Mouse (Mus musculus): Measurements from ENCODE around the gene Ddias.
A peak's percentile ranks its signal among the peaks of the same experiment; 100 is the strongest.

The Ddias gene

GRCm38 (mm10) chr7:92848246-92848645 is 25.8 kb downstream of the Ddias start:
- DNase-seq: no peak

GRCm38 (mm10) chr7:92842254-92842653 is 31.8 kb downstream of the Ddias start:
- DNase-seq: no peak

DNA sequence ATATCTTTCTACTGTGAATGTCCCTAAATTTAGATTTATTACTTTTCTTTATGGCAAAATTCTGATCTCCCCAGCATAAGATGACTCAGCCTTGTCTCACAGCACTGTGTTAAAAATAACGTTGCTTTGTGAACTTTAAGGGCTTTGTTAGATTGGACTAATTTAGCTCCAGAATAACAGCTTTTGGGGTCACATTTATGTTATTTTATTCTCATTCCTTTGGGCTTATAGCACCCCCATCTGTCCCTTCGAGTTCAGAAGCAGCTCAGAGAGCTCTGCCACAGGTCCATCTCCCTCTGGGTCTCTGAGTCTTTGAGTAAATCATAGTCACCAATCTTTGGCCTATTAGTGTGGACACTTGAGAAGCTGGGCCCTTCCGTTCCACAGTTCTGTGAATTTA is 36.1 kb downstream of the Ddias start:
- no peak for DNase-seq

GRCm38 (mm10) chr7:92837226-92837625 is 36.8 kb downstream of the Ddias start:
- no peak for DNase-seq

- DNase-seq: no peak
Observed at GRCm38 (mm10) chr7:92836447-92836846, 37.6 kb downstream of the Ddias start.

DNA sequence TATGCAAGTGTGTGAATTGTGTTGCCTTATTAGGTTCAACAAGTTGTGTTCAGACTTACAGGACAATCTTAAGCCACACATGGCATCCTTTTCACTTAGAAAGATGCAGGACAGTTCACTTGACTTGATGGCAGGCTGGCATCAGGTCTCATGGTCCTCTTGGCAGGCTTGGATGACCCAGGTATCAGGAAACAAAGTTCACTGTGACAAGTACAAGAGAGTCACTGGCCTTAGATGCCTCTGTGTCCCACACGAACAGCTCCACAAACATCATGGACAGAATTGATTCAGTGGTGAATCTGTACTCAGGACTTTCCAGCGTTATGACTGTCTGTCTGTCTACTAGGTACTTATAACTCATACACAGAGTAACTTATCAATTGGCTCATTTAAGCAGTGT is 39.7 kb downstream of the Ddias start:
- DNase-seq: no peak

GRCm38 (mm10) chr7:92832395-92832794 is 41.7 kb downstream of the Ddias start:
- no peak for DNase-seq

GRCm38 (mm10) chr7:92827981-92828380 is 46.1 kb downstream of the Ddias start:
- DNase-seq: peak; percentile 25

- no peak for DNase-seq
Observed at GRCm38 (mm10) chr7:92826248-92826647, 47.8 kb downstream of the Ddias start.

DNA sequence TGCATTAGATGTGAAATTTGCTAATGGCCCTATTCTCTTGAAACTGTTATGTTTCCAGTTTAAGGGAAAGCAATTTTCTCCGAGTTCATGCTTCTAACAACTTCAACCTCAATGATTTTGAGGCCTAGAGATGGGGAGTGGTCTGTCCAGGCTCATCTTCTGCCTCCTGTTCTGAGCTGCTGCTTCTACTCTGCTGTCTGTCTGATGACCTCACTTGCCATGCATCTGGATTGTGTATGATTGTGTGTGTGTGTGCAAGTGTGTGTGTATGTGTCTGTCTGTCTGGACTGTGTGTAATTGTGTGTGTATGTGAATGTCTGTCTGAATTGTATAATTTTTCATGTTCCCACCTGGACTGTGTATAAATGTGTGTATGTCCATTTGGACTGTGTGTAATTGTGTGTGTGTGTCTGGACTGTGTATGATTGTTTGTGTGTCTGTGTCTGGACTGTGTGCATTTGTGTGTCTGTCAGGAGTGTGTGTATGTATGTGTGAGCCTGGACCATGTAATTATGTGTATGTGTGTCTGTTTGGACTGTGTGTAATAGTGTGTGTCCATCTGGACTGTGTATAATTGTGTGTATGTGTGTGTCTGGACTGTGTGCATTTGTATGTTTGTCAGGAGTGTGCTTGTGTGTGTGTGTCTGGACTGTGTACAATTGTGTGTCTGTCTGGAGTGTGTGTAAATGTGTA is 51.5 kb downstream of the Ddias start:
- no peak for DNase-seq

DNA sequence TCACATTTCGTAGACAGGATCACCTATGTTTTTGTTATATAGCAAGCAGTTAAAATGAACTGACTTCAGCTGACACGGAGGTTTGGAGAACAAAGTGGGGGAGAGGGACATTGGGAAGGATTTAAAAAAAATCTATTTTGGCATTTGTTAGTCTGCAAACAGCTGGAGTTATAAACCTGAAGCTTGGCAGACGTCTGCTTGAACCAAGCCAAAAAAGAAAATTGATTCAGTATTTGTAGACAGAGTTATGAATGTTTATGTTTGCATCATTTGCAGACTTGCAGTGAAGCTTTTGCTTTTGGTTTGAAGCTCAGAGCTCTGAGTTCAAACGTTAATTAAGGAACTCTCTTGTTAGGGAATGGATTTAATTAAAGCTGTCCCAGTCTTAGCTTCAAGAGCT is 52.2 kb downstream of the Ddias start:
- DNase-seq: no peak

DNA sequence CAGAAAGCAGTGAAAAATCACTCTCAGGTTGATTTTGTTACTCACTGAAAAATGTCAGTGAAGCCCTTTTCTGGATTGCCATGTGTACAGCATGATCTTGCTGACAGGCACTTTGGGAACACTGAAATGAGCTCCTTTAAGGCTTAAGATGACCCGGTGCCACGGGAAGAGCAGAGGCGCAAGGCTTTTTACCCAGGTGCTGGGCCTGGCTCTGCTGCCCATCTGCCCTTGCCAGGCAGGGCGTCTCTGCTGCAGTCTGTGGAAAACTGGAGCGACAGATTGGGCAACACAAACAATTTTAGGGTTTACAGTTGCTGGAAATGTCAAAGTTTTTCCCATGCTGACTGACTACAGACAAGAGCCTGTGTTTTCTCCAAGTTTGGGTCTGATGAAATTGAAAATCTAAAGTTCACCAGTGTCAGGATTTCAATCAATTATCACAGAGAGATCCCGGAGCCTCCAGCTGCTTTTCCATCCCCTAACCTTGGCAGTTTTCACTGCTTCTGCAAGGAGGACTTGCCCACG is 53.0 kb downstream of the Ddias start:
- DNase-seq: no peak

DNA sequence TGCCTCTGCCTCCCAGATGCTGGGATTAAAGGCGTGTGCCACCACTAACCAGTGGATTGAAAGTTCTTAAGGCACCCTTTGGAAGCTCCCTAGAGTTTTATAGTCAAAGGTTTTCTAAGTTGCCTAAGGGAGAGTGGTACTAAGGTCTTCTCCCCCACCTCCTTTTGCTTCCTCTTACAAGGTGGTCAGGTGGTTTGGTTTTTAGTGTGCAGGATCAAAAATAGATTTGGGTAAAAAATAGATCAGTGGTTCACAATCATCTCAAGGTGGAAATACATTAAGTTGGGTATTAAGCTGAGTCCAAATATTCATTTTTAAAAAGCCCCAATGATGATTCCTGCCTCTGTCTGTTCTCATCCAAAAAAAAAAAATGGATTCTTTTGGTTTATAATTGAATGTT is 53.6 kb downstream of the Ddias start:
- no peak for DNase-seq

DNA sequence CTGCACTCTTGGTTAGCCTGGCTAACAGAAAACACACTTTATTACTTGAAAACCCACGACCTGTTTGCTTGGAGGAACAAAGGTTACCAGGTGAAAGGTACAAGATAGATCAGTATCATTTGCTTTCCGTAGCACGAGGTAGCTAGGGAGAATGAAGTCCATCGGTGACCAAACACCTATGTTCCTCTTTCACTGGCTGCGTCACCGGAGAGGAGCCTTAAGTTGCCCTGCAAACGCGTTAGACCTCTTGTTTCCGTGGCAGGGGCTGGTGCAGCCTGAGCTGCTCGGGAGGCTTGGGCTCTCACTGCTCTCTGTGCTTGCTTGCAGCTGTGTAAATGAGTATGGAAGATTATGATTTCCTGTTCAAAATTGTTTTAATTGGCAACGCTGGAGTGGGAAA is 54.4 kb downstream of the Ddias start:
- no peak for DNase-seq

GRCm38 (mm10) chr7:92817886-92818285 is 56.2 kb downstream of the Ddias start:
- DNase-seq: no peak

DNA sequence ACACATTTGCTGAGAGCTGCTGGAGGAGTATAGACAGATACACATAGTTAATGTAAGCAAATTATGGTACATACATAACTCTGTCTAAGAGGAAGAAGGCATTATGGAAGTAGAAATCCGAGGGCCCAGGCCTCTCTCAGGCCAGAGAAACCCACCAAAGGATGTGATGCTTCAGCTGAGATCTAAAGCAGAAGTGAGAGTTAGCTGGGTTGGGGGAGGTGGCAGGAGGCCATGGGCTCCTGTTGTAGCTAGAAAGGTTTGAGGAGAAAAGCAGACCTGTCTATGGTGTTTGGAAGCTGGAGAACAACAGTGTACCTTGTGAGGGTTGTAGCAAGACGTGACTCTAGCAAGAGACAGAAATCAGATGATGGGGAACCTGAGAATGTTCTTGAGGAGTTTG is 56.8 kb downstream of the Ddias start:
- no peak for DNase-seq

GRCm38 (mm10) chr7:92811667-92812279 is 62.3 kb downstream of the Ddias start:
- DNase-seq: no peak

Data from right cerebral cortex, adult 18-20 months (tissue).